Mouse (Mus musculus) embryo, embryonic 11 days (tissue): Measurements from ENCODE around the gene Tdrd12.

Experiments used
- DNase-seq: peaks from one replicate; pipeline ENCODE4 v3.0.0-alpha.2; 2015

Gene Tdrd12

DNA sequence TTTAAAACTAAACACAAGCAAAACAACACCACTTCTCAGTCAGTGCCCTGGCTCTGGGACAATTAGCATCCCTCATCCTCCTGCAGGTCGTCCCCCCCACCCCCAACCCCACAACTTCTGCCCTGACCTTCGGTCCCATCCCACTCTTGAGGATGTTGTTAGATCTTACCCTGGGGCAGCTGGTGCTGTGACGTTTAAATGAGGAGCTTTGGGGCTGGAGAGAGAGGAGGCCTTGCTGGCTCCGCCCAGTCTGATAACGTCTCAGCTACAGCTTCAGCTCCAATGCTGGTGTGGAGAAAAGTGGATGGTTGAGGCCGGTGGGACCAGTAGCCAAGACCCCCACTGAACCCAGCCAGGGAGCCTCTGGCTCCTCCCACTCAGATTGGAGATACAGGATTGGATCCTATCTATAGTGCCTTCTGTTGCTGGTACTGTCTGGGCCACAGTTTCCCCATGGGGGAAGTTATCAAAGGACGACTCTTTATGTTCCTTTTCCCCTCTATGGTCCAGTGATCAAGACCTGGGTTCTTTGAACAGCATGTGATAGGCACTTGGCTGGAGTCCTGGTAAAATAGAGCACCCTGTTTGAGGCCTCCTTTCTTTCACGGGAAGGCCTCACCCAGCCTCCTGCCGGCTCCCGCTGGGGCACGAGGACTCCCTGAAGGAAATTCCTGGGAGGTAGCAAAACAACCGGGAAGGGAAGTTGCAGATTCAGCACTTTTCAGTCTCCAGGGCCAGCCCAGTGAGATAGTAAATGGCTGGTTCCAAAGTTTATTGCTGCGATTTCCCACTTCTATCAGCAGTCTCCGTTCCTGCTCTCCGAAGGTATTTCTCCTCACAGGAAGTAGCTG is 89.3 kb downstream of the Tdrd12 start, which contains the start of gene Slc7a9:
Slc7a9 (plus strand) TSS at position 801 of the 851 bp plus-strand sequence.
- peak; percentile 38 for DNase-seq

DNA sequence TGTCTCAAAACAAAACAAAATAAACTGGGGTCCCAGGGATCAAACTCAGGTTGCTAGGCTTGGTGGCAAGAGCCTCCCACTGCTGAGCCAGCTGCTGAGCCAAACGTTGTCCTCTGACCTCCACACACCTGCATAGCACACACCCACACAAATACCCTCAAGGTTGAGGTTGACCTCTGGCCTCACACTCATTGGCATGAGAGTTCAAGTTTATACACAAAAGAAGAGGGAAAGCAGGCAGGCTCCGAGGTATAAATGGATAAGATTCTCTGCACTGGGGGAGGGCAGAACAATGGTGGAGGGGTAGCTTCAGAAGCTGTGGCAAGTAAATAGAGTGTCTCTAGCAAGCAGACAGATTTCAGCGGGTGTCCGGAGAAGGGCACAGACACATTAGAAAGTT is 90.0 kb downstream of the Tdrd12 start:
- no peak for DNase-seq

DNA sequence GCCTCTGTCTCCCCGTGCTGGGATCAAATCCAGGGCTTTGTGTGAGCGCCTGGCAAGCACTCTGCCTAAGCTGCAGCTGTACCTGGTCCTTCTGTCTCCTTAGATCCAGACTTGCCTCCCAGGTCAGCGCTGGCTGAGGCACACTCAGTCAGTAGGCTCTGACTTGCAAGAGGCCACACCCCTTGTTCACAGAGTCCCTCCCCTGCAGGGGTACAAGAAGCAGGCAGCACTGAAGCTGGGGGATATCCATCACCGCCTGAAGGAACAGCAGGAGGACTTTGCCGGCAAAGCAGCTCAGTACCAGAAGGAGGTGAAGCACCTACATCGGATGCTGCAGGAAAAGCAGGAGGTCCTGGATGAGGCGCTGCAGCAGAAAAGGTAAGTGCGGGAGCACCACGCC is 102.3 kb downstream of the Tdrd12 start:
- DNase-seq, result no peak

DNA sequence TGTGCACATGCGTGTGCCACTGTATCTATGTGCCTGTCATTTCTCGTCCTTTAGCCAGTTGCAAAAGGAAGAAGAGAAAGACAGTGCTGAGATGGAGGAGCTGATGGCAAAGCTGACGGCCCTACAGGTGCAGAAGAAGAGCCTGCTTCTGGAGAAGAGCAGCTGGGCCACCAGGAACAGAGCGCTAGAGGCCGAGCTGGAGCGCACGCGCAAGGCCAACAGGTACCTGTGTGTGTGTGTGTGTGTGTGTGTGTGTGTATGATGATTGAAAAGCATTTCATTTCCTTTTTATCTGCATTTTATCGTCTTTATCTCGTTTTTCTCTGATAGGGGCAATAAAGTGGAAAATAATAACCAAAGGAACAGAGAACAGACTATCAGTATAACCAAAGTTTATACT is 109.4 kb downstream of the Tdrd12 start:
- no peak for DNase-seq

DNA sequence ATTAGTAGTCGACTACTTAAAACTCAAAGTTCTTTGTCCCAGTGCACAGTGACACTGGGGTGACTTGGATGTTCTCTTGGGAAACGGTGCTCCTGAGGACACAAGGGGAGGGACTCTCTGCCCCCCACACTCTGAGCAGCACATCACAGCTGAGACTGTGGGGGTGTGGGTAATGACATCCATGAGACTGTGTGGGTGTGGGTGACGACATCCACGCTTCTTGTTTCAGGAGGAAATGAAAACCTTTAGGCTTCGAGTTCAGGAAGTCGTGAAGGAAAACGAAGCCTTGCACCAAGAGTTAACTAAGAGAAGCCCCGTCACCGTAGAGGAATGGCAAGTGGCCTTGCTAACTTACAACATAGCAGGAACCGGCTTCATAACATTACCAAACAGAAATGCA is 114.5 kb downstream of the Tdrd12 start:
- DNase-seq, result no peak
